Mouse (Mus musculus): ENCODE measurements around the gene Lrfn4.

- TF ChIP-seq POLR2AphosphoS5 (IDR thresholded peaks at IDR 0.05; ENCODE audit: insufficient replicate concordance, low read depth, low read length), result no peak
- no peak for TF ChIP-seq CTCF (IDR thresholded peaks at IDR 0.05; ENCODE audit: low read depth, low read length)
- no peak for TF ChIP-seq GATA2 (IDR thresholded peaks at IDR 0.05; ENCODE audit: borderline replicate concordance, low read depth, low read length)
- TF ChIP-seq GATA1 (IDR thresholded peaks at IDR 0.05; ENCODE audit: borderline replicate concordance, low read length), result no peak
These were observed 28.8 kb upstream of the Lrfn4 start for GRCm38 (mm10) chr19:4644271-4644670.

Measured in G1E (cell line).